Mouse (Mus musculus) cerebellum, adult (tissue): ENCODE measurements around the gene Elfn1.
A peak's percentile ranks its signal among the peaks of the same experiment; 100 is the strongest.

Source experiments
- ATAC-seq: cut with Nextera tagmentation; 2 replicates; pipeline ENCODE4 v1.9.2; 2017; ENCODE audit warnings: mild to moderate bottlenecking, moderate library complexity, mixed read lengths; ENCODE audit not compliant: insufficient number of reproducible peaks, low FRiP score, low TSS enrichment

Gene Elfn1

DNA sequence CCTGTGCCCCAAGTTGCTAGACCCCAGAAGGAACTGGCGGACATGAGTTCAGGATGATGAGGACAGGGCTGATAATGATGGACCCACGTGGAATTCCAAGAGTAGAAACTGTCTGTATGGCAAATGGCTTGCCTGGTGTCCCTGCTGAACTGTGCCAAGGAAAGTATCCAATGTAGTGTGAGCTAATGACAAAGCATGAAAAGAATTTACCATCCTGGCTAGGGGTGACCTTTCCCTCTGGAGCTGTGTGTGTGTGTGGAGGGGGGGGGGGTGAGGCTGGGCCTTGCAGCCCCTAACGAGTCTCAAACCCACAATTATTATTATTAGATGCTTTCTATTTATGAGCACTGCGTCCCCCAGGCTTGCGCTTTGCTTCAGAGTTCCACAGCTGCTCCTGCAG is 105.9 kb downstream of the Elfn1 start:
- no peak for ATAC-seq

- ATAC-seq, result no peak
Measured at GRCm38 (mm10) chr5:140016896-140017295, 109.2 kb downstream of the Elfn1 start.

GRCm38 (mm10) chr5:140018780-140019179 is 111.0 kb downstream of the Elfn1 start:
- no peak for ATAC-seq

GRCm38 (mm10) chr5:140019616-140020015 is 111.9 kb downstream of the Elfn1 start:
- ATAC-seq, result no peak

DNA sequence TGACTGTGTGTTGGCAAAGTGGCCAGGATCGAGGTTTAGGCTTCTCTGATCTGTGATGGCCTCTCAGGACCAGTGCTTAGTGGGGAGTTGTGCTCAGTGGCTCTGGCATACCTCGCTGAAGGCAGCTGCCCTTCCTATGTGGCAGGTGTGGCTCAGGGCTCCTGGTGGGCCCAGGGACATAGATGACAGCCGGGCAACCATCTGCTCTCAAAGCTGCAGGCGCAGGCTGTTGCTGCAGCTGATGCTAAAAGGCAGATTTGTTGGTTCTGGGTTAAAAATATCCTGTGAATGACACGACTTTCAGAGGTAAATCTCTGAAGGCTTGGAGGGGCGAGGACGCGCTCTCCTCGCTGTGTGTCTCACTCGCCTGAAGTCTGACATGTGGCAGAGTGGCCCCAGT is 114.0 kb downstream of the Elfn1 start:
- peak; percentile 72; the same call in 1 of the 2 replicates for ATAC-seq

GRCm38 (mm10) chr5:140022861-140023260 is 115.1 kb downstream of the Elfn1 start:
- no peak for ATAC-seq

DNA sequence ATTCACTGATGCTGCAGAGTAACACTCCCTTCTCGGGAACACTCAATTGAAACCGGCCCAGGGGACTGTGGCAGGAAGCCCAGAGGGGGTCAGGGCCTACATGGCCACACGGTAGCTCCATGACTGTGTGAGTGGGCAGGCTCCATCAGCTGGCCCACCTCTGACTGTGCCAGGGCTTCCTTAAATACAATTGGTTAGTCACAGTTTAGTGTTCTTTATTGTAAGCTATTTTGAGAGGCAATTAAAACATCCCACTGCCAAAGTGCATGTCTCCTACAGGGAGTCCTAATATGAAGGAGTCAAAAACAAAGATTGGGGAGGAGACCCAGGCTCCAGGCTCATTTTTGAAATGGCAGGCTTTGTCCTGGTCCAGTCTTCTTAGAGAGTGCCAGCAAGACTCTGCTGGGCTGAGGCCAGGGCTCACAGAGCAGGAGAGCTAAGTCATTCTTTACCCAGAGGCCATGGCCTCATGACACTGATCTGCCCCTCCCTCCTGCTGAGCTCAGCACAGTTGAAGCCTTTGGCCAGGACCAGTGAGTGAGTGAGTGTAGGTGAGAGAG is 116.3 kb downstream of the Elfn1 start:
- no peak for ATAC-seq
